Mouse (Mus musculus) small intestine, adult 2 months (tissue): Measurements from ENCODE around the gene Pdlim1. TPM values are rescaled to one million over a fixed set of nuclear protein-coding genes. Genes with fewer than 3 reads are reported as not detected.

ENCODE experiments used
- H3K27ac ChIP-seq: fragments of 200-500 bp; 2 replicates; pipeline ENCODE4 v1.5.1; 2012; ENCODE audit warnings: low read depth, low read length, control low read depth, inconsistent platforms; ENCODE audit not compliant: insufficient read depth
- H3K27me3 ChIP-seq: fragments of 200-500 bp; 2 replicates; pipeline ENCODE4 v1.6.1; 2012; ENCODE audit warnings: mild to moderate bottlenecking, moderate library complexity, low read length, inconsistent platforms; ENCODE audit not compliant: control insufficient read depth, insufficient read depth
- H3K36me3 ChIP-seq: fragments of 200-500 bp; 2 replicates; pipeline ENCODE4 v1.6.1; 2012; ENCODE audit warnings: mild to moderate bottlenecking, low read length, control low read depth, inconsistent platforms; ENCODE audit not compliant: control insufficient read depth, insufficient read depth
- H3K4me1 ChIP-seq: fragments of 200-500 bp; 2 replicates; pipeline ENCODE4 v1.6.1; 2012; ENCODE audit warnings: low read length, inconsistent platforms, mixed read lengths; ENCODE audit not compliant: control insufficient read depth, insufficient read depth, insufficient read length
- H3K4me3 ChIP-seq: fragments of 200-500 bp; 2 replicates; pipeline ENCODE4 v1.5.1; 2012; ENCODE audit warnings: low read depth, mild to moderate bottlenecking, control low read depth, inconsistent platforms, low read length, moderate library complexity
- CTCF ChIP-seq: fragments of 200-500 bp; IDR thresholded peaks from 2 replicates; pipeline ENCODE4 v1.5.1; 2012; ENCODE audit warnings: low read depth, mild to moderate bottlenecking, control low read depth, inconsistent platforms, low read length, moderate library complexity, mixed read lengths; ENCODE audit not compliant: insufficient replicate concordance, insufficient read length; ENCODE audit errors: extremely low read depth
- POLR2A ChIP-seq: fragments of 200-500 bp; IDR thresholded peaks from 2 replicates; pipeline ENCODE4 v1.6.1; 2012; ENCODE audit warnings: low read depth, mild to moderate bottlenecking, control low read depth, inconsistent platforms, low read length, moderate library complexity
- WGBS: fragments of 180-500 bp; shearing (Covaris S2); methylation state at CpG from one replicate; pipeline ENCODE4 v1.1.7; 2018; 5-methylcytosine and 5-hydroxymethylcytosine counted together
- polyA plus RNA-seq: library from polyadenylated mRNA; depleted of rRNA; stranded (reverse); fragments of >200 nt; gene quantifications from 2 replicates; pipeline ENCODE4 v1.2.3, GENCODE M21; 2012

Pdlim1 gene
- polyA plus RNA-seq, 1 experiment, result 353 TPM

GRCm38 (mm10) chr19:40309911-40310310, 38.3 kb upstream of the Pdlim1 start:
- H3K4me3 ChIP-seq, result no peak overlapping the region
- no peak overlapping the region for H3K27ac ChIP-seq
- H3K27me3 ChIP-seq, result no peaks in the 10 kb centered on the region
- H3K4me1 ChIP-seq, result peaks cover 8% of the 10 kb centered on the region; the same call in 1 of the 2 replicates
- WGBS, result 95% methylated on average over 12 of the region's 12 CpGs
- TF ChIP-seq POLR2A, result no peak
- peaks cover 15% of the 10 kb centered on the region for H3K36me3 ChIP-seq

DNA sequence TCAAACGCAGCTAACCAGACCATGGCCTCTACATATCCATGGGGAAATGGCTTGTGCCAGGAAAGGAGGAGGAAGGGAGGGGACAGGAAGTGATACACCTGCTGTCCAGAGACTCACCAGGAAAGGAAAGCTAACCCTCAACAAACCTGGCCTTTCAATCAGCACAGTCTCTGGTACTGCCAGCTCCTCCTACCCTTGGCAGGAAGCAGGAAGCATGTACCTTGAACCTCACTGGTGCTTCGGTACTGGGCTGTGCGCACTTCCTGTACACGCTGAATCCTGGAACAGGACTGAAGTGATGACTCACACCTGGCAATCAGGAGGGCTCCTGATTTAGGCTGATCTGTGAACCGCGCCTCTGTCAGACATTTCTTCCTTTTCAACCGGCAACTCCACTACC, 35.9 kb upstream of the Pdlim1 start:
- Histone ChIP-seq H3K27me3 (no peaks in the 10 kb centered on the region), H3K4me1 (peaks cover 8% of the 10 kb centered on the region; the same call in 1 of the 2 replicates), H3K36me3 (peaks cover 12% of the 10 kb centered on the region; the same call in 1 of the 2 replicates), H3K4me3 (peak overlapping the region; percentile 38), H3K27ac (peak overlapping the region; percentile 93)
- 20% methylated on average over 7 of the region's 7 CpGs for WGBS
- TF ChIP-seq POLR2A (peak; percentile 58; the same call in 1 of the 2 replicates), CTCF (no peak)

DNA sequence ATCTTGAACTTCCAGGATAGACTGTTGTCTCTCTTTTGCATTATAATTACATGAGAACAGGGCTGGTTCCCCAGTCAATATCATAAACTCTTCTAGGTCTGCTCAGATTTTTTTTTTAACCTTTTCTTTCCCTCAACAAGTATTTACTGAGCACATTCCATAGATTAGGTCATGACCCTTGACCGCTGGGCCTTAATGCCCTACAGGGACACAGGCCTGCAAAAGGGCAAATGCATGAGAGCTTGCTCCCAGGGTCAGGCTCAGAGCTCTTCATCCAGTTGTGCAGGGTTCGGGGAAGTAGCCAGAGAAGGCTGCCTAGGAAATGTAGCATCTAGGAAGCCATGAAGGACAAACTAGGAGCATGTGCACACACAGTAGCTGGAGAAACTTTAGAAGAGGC, 35.0 kb upstream of the Pdlim1 start:
- Histone ChIP-seq H3K4me1 (peaks cover 8% of the 10 kb centered on the region; the same call in 1 of the 2 replicates), H3K27me3 (no peaks in the 10 kb centered on the region), H3K27ac (peak overlapping the region; percentile 93), H3K36me3 (peaks cover 12% of the 10 kb centered on the region; the same call in 1 of the 2 replicates), H3K4me3 (no peak overlapping the region)
- TF ChIP-seq POLR2A (no peak), CTCF (no peak)
- 87% methylated on average over 2 of the region's 2 CpGs for WGBS

DNA sequence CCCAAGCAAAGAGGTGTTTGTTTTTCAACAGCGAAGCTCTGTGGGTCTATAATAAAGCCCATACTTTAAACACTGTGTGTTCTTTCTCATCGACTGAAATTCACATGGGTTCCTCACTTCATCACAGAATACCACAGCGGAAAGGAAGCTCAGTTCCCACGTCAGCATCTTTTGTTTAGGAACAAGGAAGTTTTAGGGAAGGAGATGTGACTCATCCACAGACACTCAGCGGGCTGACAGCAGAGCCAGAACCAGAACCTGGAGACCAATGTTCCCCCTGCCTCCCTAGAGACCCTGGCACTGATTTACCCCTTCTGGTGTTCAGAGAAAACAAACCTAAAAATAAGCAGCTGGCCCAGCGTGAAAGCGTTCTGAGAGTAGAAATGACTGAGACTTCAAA, 33.8 kb upstream of the Pdlim1 start:
- 70% methylated on average over 7 of the region's 7 CpGs for WGBS
- no peak for TF ChIP-seq POLR2A
- no peak for TF ChIP-seq CTCF
- no peak overlapping the region for H3K27ac ChIP-seq
- H3K4me3 ChIP-seq, result no peak overlapping the region
- peaks cover 8% of the 10 kb centered on the region; the same call in 1 of the 2 replicates for H3K4me1 ChIP-seq
- H3K27me3 ChIP-seq, result no peaks in the 10 kb centered on the region
- peaks cover 13% of the 10 kb centered on the region for H3K36me3 ChIP-seq

DNA sequence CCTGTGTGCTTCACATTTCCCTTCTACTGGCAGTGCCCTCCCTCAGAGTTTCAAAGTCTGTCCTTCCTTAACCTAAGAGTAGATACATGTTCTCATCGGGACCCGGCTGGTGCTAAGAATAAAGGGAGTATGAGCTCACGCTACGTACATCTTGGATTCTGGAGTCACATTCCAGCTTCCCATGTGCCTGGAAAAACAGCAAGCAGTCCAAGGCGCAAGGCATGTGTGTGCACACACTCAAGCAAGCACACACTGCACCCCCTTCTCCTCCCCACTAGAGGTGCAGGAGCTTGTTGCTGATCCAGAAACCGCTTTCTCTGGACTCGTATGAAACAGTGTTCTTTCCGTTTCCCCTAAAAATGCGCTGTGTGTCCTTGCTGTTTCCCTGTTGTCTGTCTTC, 31.3 kb upstream of the Pdlim1 start:
- Histone ChIP-seq H3K27me3 (no peaks in the 10 kb centered on the region), H3K27ac (no peak overlapping the region), H3K4me1 (peaks cover 11% of the 10 kb centered on the region; the same call in 1 of the 2 replicates), H3K36me3 (peaks cover 5% of the 10 kb centered on the region), H3K4me3 (no peak overlapping the region)
- WGBS, result 81% methylated on average over 9 of the region's 9 CpGs
- no peak for TF ChIP-seq POLR2A
- TF ChIP-seq CTCF, result no peak

- Histone ChIP-seq H3K36me3 (peaks cover 5% of the 10 kb centered on the region), H3K4me1 (peaks cover 14% of the 10 kb centered on the region; the same call in 1 of the 2 replicates), H3K27ac (no peak overlapping the region), H3K27me3 (no peaks in the 10 kb centered on the region), H3K4me3 (no peak overlapping the region)
- TF ChIP-seq POLR2A (no peak), CTCF (no peak)
- 84% methylated on average over 5 of the region's 5 CpGs for WGBS
Observed at GRCm38 (mm10) chr19:40302477-40302876, 30.8 kb upstream of the Pdlim1 start.

GRCm38 (mm10) chr19:40299983-40300759, 28.5 kb upstream of the Pdlim1 start:
- Histone ChIP-seq H3K4me1 (peaks cover 11% of the 10 kb centered on the region; the same call in 1 of the 2 replicates), H3K27me3 (no peaks in the 10 kb centered on the region), H3K36me3 (peaks cover 5% of the 10 kb centered on the region), H3K27ac (no peak overlapping the region), H3K4me3 (no peak overlapping the region)
- TF ChIP-seq CTCF, result no peak
- TF ChIP-seq POLR2A, result no peak
- WGBS, result 90% methylated on average over 12 of the region's 12 CpGs
